13 mouse cellular contexts compared by ENCODE assay signal in genomic region chr6:32402560-32403235, GRCm38 (mm10).
DNase-seq lines count a peak whose midpoint lies in the region; ATAC-seq lines count a peak whose summit lies in the region.
"Had no signal": no experiment of that assay in that cellular context is flagged by ENCODE, and none has a peak within 500 bp of the region (broad histone marks: within the 10 kb centered on the region; RNA-seq: fewer than 3 reads in every experiment).

No protein-coding gene starts in this region.

- H3K4me3 ChIP-seq in hindbrain, embryonic 11.5 days (ENCODE audit: low read depth, low read length), result no peak overlapping the region
- no peak overlapping the region for H3K4me3 ChIP-seq in hindbrain, embryonic 10.5 days
- H3K4me3 ChIP-seq in hindbrain, embryonic 16.5 days (ENCODE audit: low read length), result no peak overlapping the region
- H3K4me3 ChIP-seq: heart, embryonic 12.5 days; lung, embryonic 15.5 days had no signal

- DNase-seq in hindbrain, embryonic 11.5 days (ENCODE audit: low spot score), result no peak
- no peak for DNase-seq in hindbrain, embryonic 10.5 days (ENCODE audit: low spot score)
- DNase-seq in brain, adult 2 months (ENCODE audit: low read depth, low spot score), result peak; percentile 77
- peak; percentile 76 for DNase-seq in cerebellum, adult 9-11 months
- DNase-seq in embryo, embryonic 11 days, result no peak
- DNase-seq in embryo, embryonic 10 days (ENCODE audit: low spot score), result no peak
- DNase-seq in spleen, postnatal 36 days (ENCODE audit: low spot score in 2 of 2), result no peak
- DNase-seq: kidney, adult 11 months; thymus, postnatal 25 days had no signal

- no peaks in the 10 kb centered on the region for H3K36me3 ChIP-seq in hindbrain, embryonic 11.5 days (ENCODE audit: control insufficient read depth, insufficient read depth, low read length)
- no peaks in the 10 kb centered on the region for H3K36me3 ChIP-seq in hindbrain, embryonic 10.5 days
- H3K36me3 ChIP-seq in hindbrain, embryonic 16.5 days (ENCODE audit: control insufficient read depth, insufficient read depth, low read length), result no peaks in the 10 kb centered on the region
- H3K36me3 ChIP-seq: heart, embryonic 12.5 days; lung, embryonic 15.5 days had no signal

- H3K4me1 ChIP-seq in hindbrain, embryonic 11.5 days (replicated peaks; ENCODE audit: control insufficient read depth, insufficient read depth, low read length), result no peaks in the 10 kb centered on the region
- peaks cover 3% of the 10 kb centered on the region for H3K4me1 ChIP-seq in hindbrain, embryonic 10.5 days (replicated peaks)
- peaks cover 9% of the 10 kb centered on the region for H3K4me1 ChIP-seq in hindbrain, embryonic 16.5 days (ENCODE audit: control insufficient read depth, insufficient read depth, low read depth, low read length)

- 74% methylated on average over 3 of the region's 3 CpGs for WGBS in hindbrain, embryonic 11.5 days
- WGBS in hindbrain, embryonic 10.5 days, result 82% methylated on average over 3 of the region's 3 CpGs
- 43% methylated on average over 3 of the region's 3 CpGs for WGBS in hindbrain, embryonic 16.5 days

- ATAC-seq in hindbrain, embryonic 11.5 days (ENCODE audit: low FRiP score), result 0 out of 2 replicates have a peak, but pooled peaks have one; percentile 22
- ATAC-seq in hindbrain, embryonic 16.5 days, result peak; percentile 93
- ATAC-seq: CD4-positive, CD25-positive, alpha-beta regulatory T cell, adult 4 months had no signal

- H3K27ac ChIP-seq in hindbrain, embryonic 11.5 days (ENCODE audit: low read depth, low read length), result no peak overlapping the region
- no peak overlapping the region for H3K27ac ChIP-seq in hindbrain, embryonic 10.5 days
- H3K27ac ChIP-seq in hindbrain, embryonic 16.5 days (ENCODE audit: low read depth, low read length), result no peak overlapping the region
- H3K27ac ChIP-seq: lung, embryonic 15.5 days had no signal

- H3K9me3 ChIP-seq in hindbrain, embryonic 11.5 days (ENCODE audit: control insufficient read depth, low read length), result no peaks in the 10 kb centered on the region
- no peaks in the 10 kb centered on the region for H3K9me3 ChIP-seq in hindbrain, embryonic 10.5 days
- H3K9me3 ChIP-seq in hindbrain, embryonic 16.5 days (ENCODE audit: control insufficient read depth, low read length), result no peaks in the 10 kb centered on the region
- H3K9me3 ChIP-seq: heart, embryonic 12.5 days; lung, embryonic 15.5 days had no signal

- H3K27me3 ChIP-seq in hindbrain, embryonic 11.5 days (ENCODE audit: control insufficient read depth, insufficient read depth, low read length), result no peaks in the 10 kb centered on the region
- no peaks in the 10 kb centered on the region for H3K27me3 ChIP-seq in hindbrain, embryonic 10.5 days (ENCODE audit: insufficient read depth, poor library complexity, severe bottlenecking)
- no peaks in the 10 kb centered on the region for H3K27me3 ChIP-seq in hindbrain, embryonic 16.5 days (replicated peaks; ENCODE audit: control insufficient read depth, insufficient read depth, low read length)
- H3K27me3 ChIP-seq: heart, embryonic 12.5 days; lung, embryonic 15.5 days had no signal

- H3K9ac ChIP-seq in hindbrain, embryonic 11.5 days (ENCODE audit: low read depth, low read length), result no peak overlapping the region
- H3K9ac ChIP-seq in hindbrain, embryonic 16.5 days (ENCODE audit: low read depth, low read length), result no peak overlapping the region
- H3K9ac ChIP-seq: heart, embryonic 12.5 days; lung, embryonic 15.5 days had no signal

- no peak overlapping the region for H3K4me2 ChIP-seq in hindbrain, embryonic 11.5 days (replicated peaks; ENCODE audit: low read depth, low read length)
- H3K4me2 ChIP-seq in hindbrain, embryonic 16.5 days (ENCODE audit: low read length), result no peak overlapping the region
- H3K4me2 ChIP-seq: heart, embryonic 12.5 days; lung, embryonic 15.5 days had no signal

Comparison
In these comparisons a context has a peak if more than half of its experiments do, and no peak if none do; other contexts are left out.
1. DNase-seq: peak in brain, adult 2 months (single experiment) and cerebellum, adult 9-11 months (single experiment); none in hindbrain, embryonic 11.5 days (single experiment), hindbrain, embryonic 10.5 days (single experiment), embryo, embryonic 11 days (single experiment), embryo, embryonic 10 days (single experiment) and spleen, postnatal 36 days (0 of 2).